Mouse (Mus musculus) lung, embryonic 14.5 days (tissue): ENCODE measurements at regions not wholly inside any gene's neighbourhood (a gene's known extent, or its start where the extent isn't known, plus 50 kb on each side); places are given as distances from the start of the nearest gene placed in this dataset.

Experiments
- ATAC-seq: fragments of 200-750 bp; cut with Nextera tagmentation; 2 replicates; pipeline ENCODE4 v1.8.0; 2017; ENCODE audit warnings: mild to moderate bottlenecking, moderate TSS enrichment, moderate library complexity; ENCODE audit not compliant: insufficient read depth
- DNase-seq: peaks from one replicate; pipeline ENCODE4 v3.0.0-alpha.2; 2015
- H3K27ac ChIP-seq: fragments of 300-500 bp; sonication (generic); 2 replicates; pipeline ENCODE4 v1.5.1; 2014; ENCODE audit warnings: low read depth, mild to moderate bottlenecking, moderate library complexity
- H3K27me3 ChIP-seq: fragments of 300-500 bp; sonication (generic); 2 replicates; pipeline ENCODE4 v1.6.1; 2014; ENCODE audit warnings: low read length, control low read depth; ENCODE audit not compliant: insufficient read depth
- H3K36me3 ChIP-seq: fragments of 300-500 bp; sonication (generic); 2 replicates; pipeline ENCODE4 v1.6.1; 2014; ENCODE audit warnings: control low read depth; ENCODE audit not compliant: insufficient read depth
- H3K4me1 ChIP-seq: fragments of 300-500 bp; sonication (generic); 2 replicates; pipeline ENCODE4 v1.6.1; 2014; ENCODE audit warnings: antibody characterized with exemption, control low read depth; ENCODE audit not compliant: insufficient read depth
- H3K4me2 ChIP-seq: fragments of 300-500 bp; sonication (generic); 2 replicates; pipeline ENCODE4 v1.6.1; 2014; ENCODE audit warnings: mild to moderate bottlenecking
- H3K4me3 ChIP-seq: fragments of 300-500 bp; sonication (generic); 2 replicates; pipeline ENCODE4 v1.5.1; 2014; ENCODE audit warnings: low read depth, low read length
- H3K9ac ChIP-seq: fragments of 300-500 bp; sonication (generic); 2 replicates; pipeline ENCODE4 v1.6.1; 2014
- H3K9me3 ChIP-seq: fragments of 300-500 bp; sonication (generic); 2 replicates; pipeline ENCODE4 v1.6.1; 2016; ENCODE audit warnings: low read depth, low read length, control low read depth
- CTCF ChIP-seq: IDR thresholded peaks from 2 replicates; pipeline ENCODE4 v1.5.1; 2016; ENCODE audit warnings: antibody characterized with exemption, low read depth
- WGBS: fragments of 180-500 bp; shearing (Covaris S2); extraction: QIAGEN DNeasy Blood & Tissue Kit; methylation state at CpG from one replicate; pipeline ENCODE4 v1.1.7; 2014; 5-methylcytosine and 5-hydroxymethylcytosine counted together

DNA sequence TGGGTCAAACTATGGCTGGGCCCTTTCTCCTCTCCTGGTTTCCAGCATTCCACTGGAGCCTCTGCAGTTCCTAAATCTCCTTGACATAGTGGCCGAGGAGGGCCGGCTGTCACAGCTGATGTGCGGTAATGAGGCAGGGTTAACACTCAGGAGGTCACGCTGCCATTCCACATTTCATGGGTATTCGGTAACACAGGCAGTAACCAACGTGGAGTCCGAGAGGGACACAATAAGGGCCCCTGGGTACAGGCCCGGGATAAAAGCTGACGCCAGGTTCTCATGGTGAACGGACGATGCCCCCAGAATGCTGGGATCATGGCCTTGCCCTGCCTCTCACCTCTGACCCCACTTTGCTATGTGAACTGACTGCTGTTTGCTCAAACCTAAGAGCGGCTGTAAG, 289.0 kb upstream of the Tbx3 start:
- 65% methylated on average over 12 of the region's 12 CpGs for WGBS
- ATAC-seq = no peak
- no peak for TF ChIP-seq CTCF

DNA sequence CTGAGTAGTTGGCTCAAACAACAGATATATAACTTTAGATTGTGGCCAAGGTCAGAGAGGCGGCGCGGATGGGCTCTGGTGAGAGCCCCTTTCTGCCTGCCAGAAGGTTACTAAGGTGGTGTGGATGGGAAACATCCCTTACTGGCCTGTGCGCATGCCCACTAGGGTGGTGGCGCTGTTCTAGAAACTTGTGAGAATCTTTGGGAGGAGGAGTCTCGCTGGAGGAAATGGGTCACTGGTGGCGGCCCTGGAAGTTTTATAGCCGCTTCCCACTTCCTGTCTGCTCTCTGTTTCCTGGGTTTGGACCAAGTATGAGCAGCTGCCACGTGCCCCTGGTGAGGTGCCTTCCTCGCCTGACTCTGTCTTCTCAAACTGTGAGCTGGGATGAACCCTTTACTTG, 285.0 kb upstream of the Tbx3 start:
- H3K9me3 ChIP-seq = no peaks in the 10 kb centered on the region
- no peak overlapping the region for H3K9ac ChIP-seq
- DNase-seq = peak; percentile 54
- no peak overlapping the region for H3K27ac ChIP-seq
- H3K27me3 ChIP-seq = no peaks in the 10 kb centered on the region
- no peak for TF ChIP-seq CTCF
- no peak overlapping the region for H3K4me3 ChIP-seq
- peak; percentile 25; the same call in 1 of the 2 replicates for ATAC-seq
- WGBS = 73% methylated on average over 10 of the region's 10 CpGs
- no peaks in the 10 kb centered on the region for H3K36me3 ChIP-seq
- no peak overlapping the region for H3K4me2 ChIP-seq
- H3K4me1 ChIP-seq = peaks cover 15% of the 10 kb centered on the region; the same call in 1 of the 2 replicates

More for the DNA sequence above, 289.0 kb upstream of the Tbx3 start:
- no peak for DNase-seq
- Histone ChIP-seq H3K9ac (no peak overlapping the region), H3K9me3 (no peaks in the 10 kb centered on the region), H3K27me3 (no peaks in the 10 kb centered on the region), H3K4me3 (no peak overlapping the region), H3K4me1 (peaks cover 13% of the 10 kb centered on the region; the same call in 1 of the 2 replicates), H3K36me3 (no peaks in the 10 kb centered on the region), H3K4me2 (no peak overlapping the region), H3K27ac (no peak overlapping the region)

DNA sequence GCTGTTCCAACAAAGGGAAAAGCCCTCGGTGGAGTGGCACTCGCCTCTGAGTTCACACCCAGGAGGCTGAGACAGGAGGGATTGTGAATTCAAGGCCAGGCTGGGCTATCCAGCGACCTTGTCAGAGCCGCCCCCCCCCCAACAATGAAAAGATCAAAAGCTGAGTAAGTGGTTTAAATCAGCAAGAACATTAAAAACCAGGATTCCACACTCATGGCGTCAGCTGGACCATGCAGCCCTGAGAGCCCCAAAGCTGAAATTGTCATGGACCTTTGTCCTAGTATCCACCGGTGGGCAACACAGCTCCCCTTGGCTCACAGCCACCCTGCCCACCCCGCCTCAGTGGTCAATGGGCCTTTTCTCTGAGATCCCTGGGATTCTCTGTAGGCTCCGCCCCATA, 283.6 kb upstream of the Tbx3 start:
- Histone ChIP-seq H3K9me3 (no peaks in the 10 kb centered on the region), H3K27ac (no peak overlapping the region), H3K4me1 (peaks cover 15% of the 10 kb centered on the region; the same call in 1 of the 2 replicates), H3K27me3 (no peaks in the 10 kb centered on the region), H3K36me3 (no peaks in the 10 kb centered on the region), H3K4me3 (no peak overlapping the region), H3K9ac (no peak overlapping the region), H3K4me2 (no peak overlapping the region)
- DNase-seq (no peak), ATAC-seq (no peak)
- no peak for TF ChIP-seq CTCF
- 77% methylated on average over 8 of the region's 8 CpGs for WGBS

DNA sequence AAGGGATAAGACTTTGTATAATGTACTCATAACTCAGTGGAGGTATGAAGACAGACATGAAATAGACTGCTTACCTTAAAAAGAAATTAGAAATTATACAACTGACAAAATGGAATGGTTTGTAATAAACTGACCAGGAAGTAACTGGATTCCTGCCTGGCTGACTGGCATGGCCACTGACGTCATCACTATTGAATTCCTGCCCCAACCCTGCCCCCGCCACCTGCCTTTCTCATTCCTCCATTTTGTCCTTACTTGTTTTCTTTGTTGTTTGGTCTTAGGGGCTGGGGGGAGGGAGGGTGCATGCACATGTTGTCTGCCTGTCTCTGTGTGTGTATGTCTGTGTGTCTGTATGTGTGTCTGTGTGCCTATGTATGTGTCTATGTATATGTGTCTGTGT, 283.2 kb upstream of the Tbx3 start:
- H3K27ac ChIP-seq = no peak overlapping the region
- TF ChIP-seq CTCF = no peak
- no peak overlapping the region for H3K4me2 ChIP-seq
- ATAC-seq = no peak
- H3K27me3 ChIP-seq = no peaks in the 10 kb centered on the region
- H3K9ac ChIP-seq = no peak overlapping the region
- H3K9me3 ChIP-seq = no peaks in the 10 kb centered on the region
- no peak overlapping the region for H3K4me3 ChIP-seq
- peaks cover 15% of the 10 kb centered on the region; the same call in 1 of the 2 replicates for H3K4me1 ChIP-seq
- H3K36me3 ChIP-seq = no peaks in the 10 kb centered on the region
- no peak for DNase-seq
- WGBS = 61% methylated on average over 2 of the region's 2 CpGs

DNA sequence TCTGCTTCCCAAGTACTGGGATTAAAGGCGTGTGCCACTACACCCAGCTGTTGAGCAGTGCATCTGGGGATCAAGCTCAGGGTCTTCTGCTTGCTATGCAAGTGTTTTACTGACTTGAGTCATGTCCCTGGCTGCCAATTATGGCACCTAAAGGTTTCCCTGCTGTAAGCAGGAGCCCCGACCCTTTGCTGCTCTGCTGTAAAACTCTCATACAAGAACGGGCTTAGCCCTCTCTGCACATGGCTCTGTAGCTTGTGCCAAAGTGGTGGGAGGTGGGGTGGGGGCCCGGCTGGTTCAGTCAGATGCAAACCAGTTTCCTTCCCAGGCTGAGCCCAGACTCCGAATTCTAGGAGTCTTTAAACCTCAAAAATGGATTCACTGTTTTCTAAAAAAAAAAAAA, 281.6 kb upstream of the Tbx3 start:
- Histone ChIP-seq H3K27ac (no peak overlapping the region; the same call in 1 of the 2 replicates), H3K9ac (no peak overlapping the region), H3K4me3 (no peak overlapping the region), H3K36me3 (no peaks in the 10 kb centered on the region), H3K9me3 (no peaks in the 10 kb centered on the region), H3K4me1 (peaks cover 15% of the 10 kb centered on the region; the same call in 1 of the 2 replicates), H3K4me2 (no peak overlapping the region), H3K27me3 (no peaks in the 10 kb centered on the region)
- DNase-seq (peak; percentile 67), ATAC-seq (peak; percentile 22; the same call in 1 of the 2 replicates)
- no peak for TF ChIP-seq CTCF
- WGBS = 55% methylated on average over 5 of the region's 5 CpGs

DNA sequence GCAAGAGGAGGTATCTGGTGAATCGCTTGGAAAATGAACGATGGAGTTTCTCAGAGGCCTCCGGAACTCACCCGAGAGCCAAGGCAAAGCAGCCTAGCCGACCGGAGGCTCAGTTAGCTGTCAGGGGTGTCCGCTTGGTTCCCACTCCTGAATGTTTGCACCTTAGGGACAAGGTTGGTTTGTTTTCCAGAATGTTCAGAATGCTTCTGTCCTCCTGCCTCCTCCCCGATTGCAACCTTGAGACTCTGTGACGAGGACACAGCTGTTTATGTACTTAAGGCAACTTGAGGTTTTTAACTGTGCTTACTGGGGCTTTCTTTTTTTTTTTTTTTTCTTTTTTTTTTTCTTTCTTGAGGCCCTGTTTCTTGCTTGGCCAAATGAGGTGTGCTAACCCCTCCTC, 281.1 kb upstream of the Tbx3 start:
- H3K4me1 ChIP-seq = peaks cover 15% of the 10 kb centered on the region; the same call in 1 of the 2 replicates
- H3K9ac ChIP-seq = no peak overlapping the region
- peak; percentile 34 for DNase-seq
- no peak overlapping the region for H3K4me3 ChIP-seq
- ATAC-seq = no peak
- 47% methylated on average over 9 of the region's 9 CpGs for WGBS
- no peak overlapping the region for H3K4me2 ChIP-seq
- no peaks in the 10 kb centered on the region for H3K9me3 ChIP-seq
- no peaks in the 10 kb centered on the region for H3K36me3 ChIP-seq
- TF ChIP-seq CTCF = no peak
- H3K27ac ChIP-seq = peak overlapping the region; percentile 25; the same call in 1 of the 2 replicates
- no peaks in the 10 kb centered on the region for H3K27me3 ChIP-seq

DNA sequence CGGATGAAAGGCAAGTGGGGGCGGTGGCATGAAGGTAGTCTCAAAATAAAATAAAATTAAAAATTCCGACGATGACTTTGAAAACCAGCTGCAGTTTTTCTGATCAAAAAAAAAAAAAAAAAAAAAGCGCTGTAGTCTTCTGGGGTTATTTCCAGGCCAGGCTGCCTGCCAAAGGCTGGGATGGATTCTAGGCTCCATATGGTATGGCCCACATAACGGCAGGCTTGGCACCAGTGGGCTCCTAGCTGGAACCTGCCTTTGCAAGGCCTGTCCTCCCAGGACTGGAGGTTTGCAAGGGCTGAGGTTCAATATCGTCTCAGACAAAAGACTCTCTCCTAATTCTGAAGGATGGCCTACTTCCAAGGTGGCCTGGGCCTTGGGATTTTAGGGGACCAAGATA, 280.6 kb upstream of the Tbx3 start:
- Histone ChIP-seq H3K4me3 (no peak overlapping the region), H3K4me1 (peaks cover 15% of the 10 kb centered on the region; the same call in 1 of the 2 replicates), H3K27me3 (no peaks in the 10 kb centered on the region), H3K4me2 (no peak overlapping the region), H3K9ac (no peak overlapping the region), H3K27ac (no peak overlapping the region; the same call in 1 of the 2 replicates), H3K36me3 (no peaks in the 10 kb centered on the region), H3K9me3 (no peaks in the 10 kb centered on the region)
- 48% methylated on average over 7 of the region's 7 CpGs for WGBS
- no peak for TF ChIP-seq CTCF
- peak; percentile 86 for DNase-seq
- 0 out of 2 replicates have a peak, but pooled peaks have one; percentile 55 for ATAC-seq

DNA sequence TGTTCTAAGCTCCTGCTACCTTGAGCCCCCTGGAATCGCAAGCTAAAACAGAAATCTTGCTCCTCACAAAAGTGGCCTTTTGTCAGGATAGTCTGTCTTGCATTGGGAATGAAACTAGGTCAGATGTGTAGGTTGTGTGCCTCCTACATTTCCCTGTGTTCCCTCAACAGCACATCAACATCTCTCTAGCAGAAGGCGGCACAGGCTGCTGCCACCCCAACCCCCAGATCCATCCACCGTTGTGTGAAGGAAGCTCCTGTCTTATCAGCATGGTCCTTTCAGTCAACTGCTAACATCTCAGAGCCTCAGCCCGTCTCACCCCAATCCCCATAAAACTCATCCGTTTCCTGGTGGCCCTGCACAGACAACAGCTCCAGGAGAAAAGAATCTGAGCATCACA, 272.0 kb upstream of the Tbx3 start:
- Histone ChIP-seq H3K9ac (no peak overlapping the region), H3K9me3 (no peaks in the 10 kb centered on the region), H3K4me2 (no peak overlapping the region), H3K27me3 (no peaks in the 10 kb centered on the region), H3K4me3 (no peak overlapping the region), H3K27ac (no peak overlapping the region), H3K4me1 (peaks cover 14% of the 10 kb centered on the region), H3K36me3 (no peaks in the 10 kb centered on the region)
- DNase-seq (no peak), ATAC-seq (no peak)
- TF ChIP-seq CTCF = no peak
- 56% methylated on average over 5 of the region's 5 CpGs for WGBS
